Mouse (Mus musculus) stomach, postnatal 0 days (tissue): Measurements from ENCODE around the gene Sec11a. TPM values are rescaled to one million over a fixed set of nuclear protein-coding genes. Genes with fewer than 3 reads are reported as not detected.
A peak's percentile ranks its signal among the peaks of the same experiment; 100 is the strongest.

Experiments
- ATAC-seq: fragments of 200-750 bp; cut with Nextera tagmentation; 2 replicates; pipeline ENCODE4 v1.8.0; 2017; ENCODE audit not compliant: low FRiP score, low TSS enrichment
- DNase-seq: peaks from one replicate; pipeline ENCODE4 v3.0.0-alpha.2; 2016; ENCODE audit warnings: low spot score
- H3K27ac ChIP-seq: fragments of 300-500 bp; sonication (generic); replicated peaks from 2 replicates; pipeline ENCODE4 v1.5.1; 2014; ENCODE audit warnings: mild to moderate bottlenecking, control low read depth
- H3K27me3 ChIP-seq: fragments of 300-500 bp; sonication (generic); 2 replicates; pipeline ENCODE4 v1.6.1; 2014; ENCODE audit warnings: low read length; ENCODE audit not compliant: control insufficient read depth, insufficient read depth
- H3K36me3 ChIP-seq: fragments of 300-500 bp; sonication (generic); 2 replicates; pipeline ENCODE4 v1.6.1; 2014; ENCODE audit warnings: low read length, mixed read lengths; ENCODE audit not compliant: control insufficient read depth, insufficient read depth
- H3K4me1 ChIP-seq: fragments of 300-500 bp; sonication (generic); replicated peaks from 2 replicates; pipeline ENCODE4 v1.6.1; 2014; ENCODE audit warnings: antibody characterized with exemption; ENCODE audit not compliant: control insufficient read depth, insufficient read depth
- H3K4me2 ChIP-seq: fragments of 300-500 bp; sonication (generic); replicated peaks from 2 replicates; pipeline ENCODE4 v1.6.1; 2014; ENCODE audit warnings: low read depth, mild to moderate bottlenecking, control low read depth, moderate library complexity
- H3K4me3 ChIP-seq: fragments of 300-500 bp; sonication (generic); 2 replicates; pipeline ENCODE4 v1.5.1; 2014; ENCODE audit warnings: low read depth, low read length, control low read depth
- H3K9ac ChIP-seq: fragments of 300-500 bp; sonication (generic); 2 replicates; pipeline ENCODE4 v1.6.1; 2014; ENCODE audit warnings: mild to moderate bottlenecking, low read length, control low read depth, mixed read lengths
- H3K9me3 ChIP-seq: fragments of 300-500 bp; sonication (generic); 2 replicates; pipeline ENCODE4 v1.6.1; 2016; ENCODE audit warnings: low read length; ENCODE audit not compliant: control insufficient read depth
- CTCF ChIP-seq: IDR thresholded peaks from 2 replicates; pipeline ENCODE4 v1.5.1; 2016; ENCODE audit warnings: antibody characterized with exemption, low read depth, mild to moderate bottlenecking, moderate library complexity
- EP300 ChIP-seq: optimal IDR thresholded peaks from 2 replicates; pipeline ENCODE3; 2016; ENCODE audit warnings: antibody characterized with exemption
- WGBS: fragments of 180-500 bp; shearing (Covaris S2); extraction: QIAGEN DNeasy Blood & Tissue Kit; methylation state at CpG from one replicate; pipeline ENCODE4 v1.1.7; 2014; 5-methylcytosine and 5-hydroxymethylcytosine counted together
- polyA plus RNA-seq: library from polyadenylated mRNA; unstranded; fragments of >200 nt; fragmentation: Nextera tagmentation; extraction: Ambion mirVana; gene quantifications from 2 replicates; pipeline ENCODE4 v1.2.1, GENCODE M21; 2015

Sec11a gene
- polyA plus RNA-seq, 1 experiment from 2014 or later, result 167 TPM

GRCm38 (mm10) chr7:80901541-80902274 is 45.9 kb downstream of the Sec11a start:
- H3K9me3 ChIP-seq, result no peaks in the 10 kb centered on the region
- H3K4me2 ChIP-seq, result peak overlapping the region; percentile 80
- H3K27ac ChIP-seq, result peak overlapping the region; percentile 85
- DNase-seq, result no peak
- H3K27me3 ChIP-seq, result no peaks in the 10 kb centered on the region
- ATAC-seq, result no peak; the same call in 1 of the 2 replicates
- TF ChIP-seq CTCF, result no peak
- TF ChIP-seq EP300, result no peak
- peak overlapping the region; percentile 69 for H3K4me3 ChIP-seq
- H3K9ac ChIP-seq, result peak overlapping the region; percentile 70
- no peaks in the 10 kb centered on the region for H3K36me3 ChIP-seq
- 0 out of 2 replicates have a peak, but pooled peaks cover 3% of the 10 kb centered on the region for H3K4me1 ChIP-seq
- 22% methylated on average over 15 of the region's 15 CpGs for WGBS

GRCm38 (mm10) chr7:80900944-80901501 is 46.6 kb downstream of the Sec11a start, which contains the start of gene Wdr73:
TSS of gene Wdr73 (minus strand) at chr7:80901269.
- H3K4me3 ChIP-seq, result peak within 1 kb of the TSS; percentile 69
- H3K36me3 ChIP-seq, result no peaks in the 10 kb centered on the region
- 0 out of 2 replicates have a peak, but pooled peaks cover 3% of the 10 kb centered on the region for H3K4me1 ChIP-seq
- H3K9ac ChIP-seq, result peak within 1 kb of the TSS; percentile 75
- H3K9me3 ChIP-seq, result no peaks in the 10 kb centered on the region
- peak within 1 kb of the TSS; percentile 85 for H3K27ac ChIP-seq
- WGBS, result under 1% methylated on average over 36 of the region's 36 CpGs
- peak; percentile 85 for TF ChIP-seq EP300
- no peak for TF ChIP-seq CTCF
- peak within 1 kb of the TSS; percentile 80 for H3K4me2 ChIP-seq
- peak; percentile 96 for ATAC-seq
- DNase-seq, result peak; percentile 95
- H3K27me3 ChIP-seq, result no peaks in the 10 kb centered on the region

- TF ChIP-seq CTCF (no peak), EP300 (no peak)
- H3K4me2 ChIP-seq, result no peak overlapping the region
- no peak for DNase-seq
- no peak for ATAC-seq
- no peak overlapping the region for H3K4me3 ChIP-seq
- 84% methylated on average over 4 of the region's 4 CpGs for WGBS
- no peak overlapping the region for H3K9ac ChIP-seq
- H3K4me1 ChIP-seq, result 0 out of 2 replicates have a peak, but pooled peaks cover 3% of the 10 kb centered on the region
- no peaks in the 10 kb centered on the region for H3K27me3 ChIP-seq
- no peak overlapping the region for H3K27ac ChIP-seq
- H3K9me3 ChIP-seq, result no peaks in the 10 kb centered on the region
- peaks cover 15% of the 10 kb centered on the region for H3K36me3 ChIP-seq
These were observed 49.9 kb downstream of the Sec11a start for GRCm38 (mm10) chr7:80897721-80898120.

- Histone ChIP-seq H3K9me3 (no peaks in the 10 kb centered on the region), H3K4me2 (no peak overlapping the region), H3K4me1 (0 out of 2 replicates have a peak, but pooled peaks cover 3% of the 10 kb centered on the region), H3K36me3 (peaks cover 20% of the 10 kb centered on the region), H3K27ac (no peak overlapping the region), H3K9ac (no peak overlapping the region), H3K4me3 (no peak overlapping the region), H3K27me3 (no peaks in the 10 kb centered on the region)
- DNase-seq, result no peak
- TF ChIP-seq EP300 (no peak), CTCF (no peak)
- ATAC-seq, result no peak
- WGBS, result 92% methylated on average over 7 of the region's 7 CpGs
These were observed 50.4 kb downstream of the Sec11a start for GRCm38 (mm10) chr7:80897134-80897533.

- 92% methylated on average over 14 of the region's 14 CpGs for WGBS
- H3K27ac ChIP-seq, result no peak overlapping the region
- H3K36me3 ChIP-seq, result peaks cover 25% of the 10 kb centered on the region
- no peak overlapping the region for H3K9ac ChIP-seq
- no peak overlapping the region for H3K4me2 ChIP-seq
- H3K4me1 ChIP-seq, result no peaks in the 10 kb centered on the region
- DNase-seq (no peak), ATAC-seq (no peak)
- no peak for TF ChIP-seq CTCF
- TF ChIP-seq EP300, result no peak
- H3K9me3 ChIP-seq, result no peaks in the 10 kb centered on the region
- H3K27me3 ChIP-seq, result no peaks in the 10 kb centered on the region
- H3K4me3 ChIP-seq, result no peak overlapping the region
These were observed 52.6 kb downstream of the Sec11a start for GRCm38 (mm10) chr7:80894815-80895519.
